Mouse (Mus musculus): Measurements from ENCODE around the gene Zbtb22. TPM values are rescaled to one million over a fixed set of nuclear protein-coding genes. Genes with fewer than 3 reads are reported as not detected.
A peak's percentile ranks its signal among the peaks of the same experiment; 100 is the strongest.

The Zbtb22 gene
- polyA plus RNA-seq, 1 experiment from 2014 or later = 16.8 TPM

DNA sequence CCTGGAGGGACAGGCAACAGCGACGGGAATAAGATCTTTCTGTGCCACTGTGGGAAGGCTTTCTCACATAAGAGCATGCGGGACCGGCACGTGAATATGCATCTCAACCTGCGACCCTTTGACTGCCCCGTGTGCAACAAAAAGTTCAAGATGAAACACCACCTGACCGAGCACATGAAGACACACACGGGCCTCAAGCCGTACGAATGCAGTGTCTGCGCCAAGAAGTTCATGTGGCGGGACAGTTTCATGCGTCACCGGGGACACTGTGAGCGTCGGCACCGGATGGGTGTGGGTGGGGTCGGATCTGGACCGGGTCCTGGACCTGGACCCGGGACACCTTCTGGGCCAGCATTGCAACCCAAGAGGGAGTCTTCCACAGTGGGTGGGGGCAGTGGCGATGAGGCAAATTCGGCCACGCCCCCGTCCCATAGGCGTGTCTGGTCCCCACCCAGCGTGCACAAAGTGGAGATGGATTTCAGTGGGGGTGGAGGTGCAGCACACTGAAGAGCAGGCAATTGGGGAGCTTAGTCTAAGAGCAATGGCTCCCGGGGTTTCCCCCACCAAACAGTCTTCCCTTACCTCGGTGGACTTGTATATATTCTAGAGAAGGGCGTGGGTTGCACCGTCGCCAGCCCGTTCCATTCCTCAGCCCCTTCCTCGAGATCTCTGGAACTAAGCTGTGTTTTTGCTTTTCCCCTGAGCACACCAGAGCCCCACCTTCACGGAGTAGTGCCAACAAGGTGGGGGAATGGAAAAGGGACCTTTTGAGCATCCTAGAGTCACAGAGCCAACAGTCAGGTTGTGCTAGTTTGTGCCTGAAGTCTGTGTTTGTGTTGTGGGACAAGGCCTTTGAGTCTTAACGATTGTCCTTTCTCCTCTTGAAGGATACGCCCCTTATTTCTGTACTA lies 2.8 kb downstream of the Zbtb22 start:
- ATAC-seq (ENCODE audit: low FRiP score) = no peak
- peak overlapping the region; percentile 74 for H3K9ac ChIP-seq
- peaks cover 27% of the 10 kb centered on the region for H3K36me3 ChIP-seq
- H3K9me3 ChIP-seq = no peaks in the 10 kb centered on the region
- 59% methylated on average over 37 of the region's 37 CpGs for WGBS
- peaks cover 69% of the 10 kb centered on the region for H3K4me1 ChIP-seq (replicated peaks)
- H3K27ac ChIP-seq = no peak overlapping the region
- H3K4me3 ChIP-seq = peak overlapping the region; percentile 45
- peak overlapping the region; percentile 73 for H3K4me2 ChIP-seq
- peaks cover 14% of the 10 kb centered on the region for H3K27me3 ChIP-seq

GRCm38 (mm10) chr17:33919351-33920281 lies 3.9 kb downstream of the Zbtb22 start:
- no peak for ATAC-seq (ENCODE audit: low FRiP score)
- Histone ChIP-seq H3K4me2 (peak overlapping the region; percentile 73), H3K36me3 (peaks cover 16% of the 10 kb centered on the region), H3K4me3 (peak overlapping the region; percentile 45), H3K9ac (peak overlapping the region; percentile 74), H3K27ac (peak overlapping the region; percentile 62), H3K27me3 (peaks cover 14% of the 10 kb centered on the region), H3K4me1 (replicated peaks) (peaks cover 60% of the 10 kb centered on the region), H3K9me3 (no peaks in the 10 kb centered on the region)
- WGBS = 1% methylated on average over 50 of the region's 52 CpGs

- Histone ChIP-seq H3K4me2 (peak overlapping the region; percentile 73), H3K36me3 (peaks cover 17% of the 10 kb centered on the region), H3K27ac (peak overlapping the region; percentile 62), H3K9ac (peak overlapping the region; percentile 74), H3K4me1 (replicated peaks) (peaks cover 51% of the 10 kb centered on the region), H3K9me3 (no peaks in the 10 kb centered on the region), H3K4me3 (peak overlapping the region; percentile 45), H3K27me3 (peaks cover 14% of the 10 kb centered on the region)
- no peak for ATAC-seq (ENCODE audit: low FRiP score)
- under 1% methylated on average over 36 of the region's 36 CpGs for WGBS
Observed at GRCm38 (mm10) chr17:33920282-33921097, 4.8 kb downstream of the Zbtb22 start.

GRCm38 (mm10) chr17:33921361-33921760 lies 5.7 kb downstream of the Zbtb22 start:
- Histone ChIP-seq H3K9ac (no peak overlapping the region), H3K4me2 (no peak overlapping the region), H3K36me3 (peaks cover 25% of the 10 kb centered on the region), H3K27me3 (peaks cover 14% of the 10 kb centered on the region), H3K4me3 (no peak overlapping the region), H3K27ac (no peak overlapping the region), H3K4me1 (replicated peaks) (peaks cover 51% of the 10 kb centered on the region), H3K9me3 (no peaks in the 10 kb centered on the region)
- 86% methylated on average over 7 of the region's 7 CpGs for WGBS
- no peak for ATAC-seq (ENCODE audit: low FRiP score)

DNA sequence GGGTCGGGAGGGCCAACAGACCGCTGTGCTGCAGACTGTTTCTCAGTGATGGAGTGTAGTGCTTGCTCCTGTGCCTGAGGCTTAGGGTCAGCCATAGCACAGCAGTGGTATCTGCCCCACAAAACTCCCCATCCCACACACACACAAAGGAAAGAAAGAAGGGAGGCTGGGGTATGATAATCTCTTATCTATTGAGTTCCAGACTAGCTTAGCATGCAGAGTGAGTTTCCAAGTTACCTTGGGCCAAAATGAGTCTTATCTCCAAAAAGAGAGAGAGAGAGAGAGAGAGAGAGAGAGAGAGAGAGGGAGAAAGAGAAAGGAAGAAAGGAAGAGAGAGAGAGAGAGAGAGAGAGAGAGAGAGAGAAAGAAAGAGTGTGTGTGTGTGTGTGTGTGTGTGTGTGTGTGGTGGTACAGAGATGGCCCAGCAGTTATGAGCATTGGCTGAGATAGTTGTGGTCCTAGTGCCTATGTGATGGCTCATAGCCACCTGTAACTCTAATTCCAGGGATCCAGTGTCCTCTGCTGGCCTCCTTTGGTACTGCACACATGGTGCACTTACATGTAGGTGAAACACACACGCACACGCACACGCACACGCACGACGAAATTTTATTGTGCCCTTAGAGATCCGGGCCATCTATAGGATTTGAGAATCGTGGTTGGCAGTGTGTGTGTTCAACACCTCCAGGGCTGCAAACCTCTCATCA lies 9.0 kb downstream of the Zbtb22 start:
- Histone ChIP-seq H3K4me1 (replicated peaks) (peaks cover 34% of the 10 kb centered on the region), H3K9ac (no peak overlapping the region), H3K4me3 (no peak overlapping the region), H3K9me3 (no peaks in the 10 kb centered on the region), H3K4me2 (no peak overlapping the region), H3K27ac (no peak overlapping the region), H3K27me3 (0 out of 2 replicates have a peak, but pooled peaks cover under 1% of the 10 kb centered on the region), H3K36me3 (peaks cover 22% of the 10 kb centered on the region)
- 84% methylated on average over 10 of the region's 10 CpGs for WGBS
- no peak for ATAC-seq (ENCODE audit: low FRiP score)

GRCm38 (mm10) chr17:33925406-33926116 lies 9.9 kb downstream of the Zbtb22 start:
- H3K36me3 ChIP-seq = peaks cover 22% of the 10 kb centered on the region
- ATAC-seq (ENCODE audit: low FRiP score) = no peak
- H3K9ac ChIP-seq = no peak overlapping the region
- WGBS = 84% methylated on average over 21 of the region's 21 CpGs
- H3K27me3 ChIP-seq = no peaks in the 10 kb centered on the region
- no peak overlapping the region for H3K4me2 ChIP-seq
- no peak overlapping the region for H3K4me3 ChIP-seq
- H3K27ac ChIP-seq = no peak overlapping the region
- peaks cover 28% of the 10 kb centered on the region for H3K4me1 ChIP-seq (replicated peaks)
- no peaks in the 10 kb centered on the region for H3K9me3 ChIP-seq

GRCm38 (mm10) chr17:33926207-33926932 lies 10.7 kb downstream of the Zbtb22 start:
- Histone ChIP-seq H3K4me1 (replicated peaks) (peaks cover 28% of the 10 kb centered on the region), H3K27me3 (no peaks in the 10 kb centered on the region)

DNA sequence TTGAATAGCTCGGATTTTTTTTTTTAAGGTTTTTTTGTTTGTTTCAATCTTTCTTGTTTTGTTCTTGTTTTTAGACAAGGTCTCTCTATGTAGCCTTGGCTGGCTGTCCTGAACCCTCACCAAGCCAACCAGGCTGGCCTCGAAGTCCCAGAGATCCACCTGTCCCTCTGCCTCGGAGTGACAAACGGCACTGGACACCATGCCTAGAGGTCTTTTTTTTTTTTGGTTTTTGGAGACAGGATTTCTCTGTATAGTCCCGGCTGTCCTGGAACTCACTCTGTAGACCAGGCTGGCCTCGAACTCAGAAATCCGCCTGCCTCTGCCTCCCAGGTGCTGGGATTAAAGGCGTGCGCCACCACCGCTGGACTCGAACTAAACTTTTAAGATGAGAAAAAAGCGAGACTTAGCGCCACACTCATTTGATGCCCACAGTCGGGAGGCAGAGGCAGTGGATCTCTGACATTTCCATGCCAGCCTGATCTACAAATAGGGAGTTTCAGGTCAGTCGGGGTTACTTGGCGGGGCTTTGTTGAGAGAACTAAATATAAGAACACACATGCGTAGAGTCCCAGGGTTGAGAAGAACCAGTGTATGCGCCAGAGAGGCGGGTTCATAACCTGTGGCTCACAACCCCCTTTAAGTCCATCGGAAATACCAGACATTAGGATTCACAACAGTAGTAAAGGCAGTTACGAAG lies 12.7 kb downstream of the Zbtb22 start:
- Histone ChIP-seq H3K27me3 (no peaks in the 10 kb centered on the region), H3K4me2 (peak overlapping the region; percentile 99), H3K4me3 (peak overlapping the region; percentile 90), H3K9ac (peak overlapping the region; percentile 95), H3K4me1 (replicated peaks) (peaks cover 31% of the 10 kb centered on the region), H3K36me3 (peaks cover 35% of the 10 kb centered on the region), H3K27ac (peak overlapping the region; percentile 76; the same call in 1 of the 2 replicates), H3K9me3 (no peaks in the 10 kb centered on the region)
- no peak for ATAC-seq (ENCODE audit: low FRiP score)
- 67% methylated on average over 21 of the region's 21 CpGs for WGBS

More at GRCm38 (mm10) chr17:33926207-33926932, 10.7 kb downstream of the Zbtb22 start:
- Histone ChIP-seq H3K9me3 (no peaks in the 10 kb centered on the region), H3K4me3 (no peak overlapping the region), H3K4me2 (no peak overlapping the region), H3K36me3 (peaks cover 22% of the 10 kb centered on the region), H3K9ac (no peak overlapping the region), H3K27ac (no peak overlapping the region)
- 80% methylated on average over 17 of the region's 17 CpGs for WGBS
- no peak for ATAC-seq (ENCODE audit: low FRiP score)

DNA sequence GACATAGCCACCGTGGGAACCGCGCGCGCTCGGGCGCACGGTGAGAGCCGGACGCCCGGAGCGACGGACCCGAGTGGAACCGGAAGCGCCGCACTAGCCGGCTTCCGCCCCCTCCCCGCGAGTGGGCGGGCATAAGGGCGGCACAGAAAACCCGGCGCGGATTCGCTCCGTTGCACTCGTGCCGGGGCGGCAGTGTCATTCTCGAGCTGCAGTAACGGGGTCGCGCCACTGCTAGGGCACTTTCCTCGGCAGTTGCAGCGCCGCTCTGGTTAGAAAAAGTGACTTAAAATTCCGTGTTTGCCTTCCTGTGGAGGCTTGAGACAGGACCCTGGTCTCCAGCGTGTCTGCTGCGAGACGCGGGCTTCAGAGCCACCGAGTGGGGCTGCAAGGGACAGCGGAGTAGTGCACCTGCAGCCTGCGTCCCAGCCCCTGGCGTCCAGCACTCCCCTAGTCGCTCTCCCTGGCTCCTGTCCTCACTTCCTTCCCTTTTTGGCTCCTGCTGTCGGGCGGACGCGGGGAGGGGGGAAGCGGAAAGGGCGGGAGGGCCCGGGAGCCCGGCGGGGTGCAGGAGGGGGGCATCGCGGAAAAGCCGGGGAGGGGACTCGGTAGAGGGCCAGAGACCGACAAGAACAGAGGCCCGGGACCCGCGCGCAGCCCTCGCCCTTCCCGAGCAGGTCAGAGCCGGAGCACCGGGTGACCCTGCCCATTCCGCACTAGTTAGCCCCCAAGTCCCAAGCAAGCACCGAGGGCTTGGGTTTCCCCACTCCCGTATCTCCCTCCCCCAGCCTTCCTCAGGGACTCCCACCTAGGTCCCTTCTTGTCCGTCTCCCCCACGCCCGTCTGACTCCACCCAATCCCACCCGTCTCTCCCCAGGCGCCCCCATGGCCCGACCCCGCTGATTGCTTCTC lies 13.9 kb downstream of the Zbtb22 start, which contains the start of gene Rgl2:
Gene Rgl2, plus strand, starts transcription at position 173 of the 909 bp plus-strand sequence.
- Histone ChIP-seq H3K36me3 (peaks cover 46% of the 10 kb centered on the region), H3K9me3 (no peaks in the 10 kb centered on the region), H3K27ac (peak within 1 kb of the TSS; percentile 97), H3K4me3 (peak within 1 kb of the TSS; percentile 90), H3K4me2 (peak within 1 kb of the TSS; percentile 99), H3K4me1 (replicated peaks) (peaks cover 31% of the 10 kb centered on the region), H3K27me3 (no peaks in the 10 kb centered on the region), H3K9ac (peak within 1 kb of the TSS; percentile 95)
- peak; percentile 84 for ATAC-seq (ENCODE audit: low FRiP score)
- WGBS = under 1% methylated on average over 70 of the region's 80 CpGs

Data from hindbrain, embryonic 13.5 days (tissue).